Mouse (Mus musculus): ENCODE results near the gene Ell2.
A peak's percentile ranks its signal among the peaks of the same experiment; 100 is the strongest.

The Ell2 gene

GRCm38 (mm10) chr13:75766238-75766637 lies 59.7 kb downstream of the Ell2 start:
- no peak for DNase-seq (ENCODE audit: extremely low spot score, low spot score)

GRCm38 (mm10) chr13:75766967-75767366 lies 60.4 kb downstream of the Ell2 start:
- no peak for DNase-seq (ENCODE audit: extremely low spot score, low spot score)

GRCm38 (mm10) chr13:75770744-75771143 lies 64.2 kb downstream of the Ell2 start:
- no peak for DNase-seq (ENCODE audit: extremely low spot score, low spot score)

- DNase-seq (ENCODE audit: extremely low spot score, low spot score) = no peak
These were observed 64.8 kb downstream of the Ell2 start for GRCm38 (mm10) chr13:75771404-75771803.

GRCm38 (mm10) chr13:75771984-75772730 lies 65.6 kb downstream of the Ell2 start:
- no peak for DNase-seq (ENCODE audit: extremely low spot score, low spot score)

GRCm38 (mm10) chr13:75775961-75776360 lies 69.4 kb downstream of the Ell2 start:
- DNase-seq (ENCODE audit: extremely low spot score, low spot score) = no peak

- DNase-seq (ENCODE audit: extremely low spot score, low spot score) = no peak
These were observed 70.1 kb downstream of the Ell2 start for GRCm38 (mm10) chr13:75776692-75777091.

- no peak for DNase-seq (ENCODE audit: extremely low spot score, low spot score)
These were observed 71.6 kb downstream of the Ell2 start for GRCm38 (mm10) chr13:75778156-75778555.

GRCm38 (mm10) chr13:75779169-75779568 lies 72.6 kb downstream of the Ell2 start:
- DNase-seq (ENCODE audit: extremely low spot score, low spot score) = no peak

- no peak for DNase-seq (ENCODE audit: extremely low spot score, low spot score)
These were observed 73.5 kb downstream of the Ell2 start for GRCm38 (mm10) chr13:75780096-75780495.

- DNase-seq (ENCODE audit: extremely low spot score, low spot score) = no peak
These were observed 79.2 kb downstream of the Ell2 start for GRCm38 (mm10) chr13:75785726-75786125.

GRCm38 (mm10) chr13:75786264-75786663 lies 79.7 kb downstream of the Ell2 start:
- no peak for DNase-seq (ENCODE audit: extremely low spot score, low spot score)

GRCm38 (mm10) chr13:75787364-75787763 lies 80.8 kb downstream of the Ell2 start:
- DNase-seq (ENCODE audit: extremely low spot score, low spot score) = no peak

- DNase-seq (ENCODE audit: extremely low spot score, low spot score) = no peak
These were observed 81.6 kb downstream of the Ell2 start for GRCm38 (mm10) chr13:75788178-75788577.

- no peak for DNase-seq (ENCODE audit: extremely low spot score, low spot score)
These were observed 82.7 kb downstream of the Ell2 start for GRCm38 (mm10) chr13:75789061-75789834.

- no peak for DNase-seq (ENCODE audit: extremely low spot score, low spot score)
These were observed 84.1 kb downstream of the Ell2 start for GRCm38 (mm10) chr13:75790550-75791205.

GRCm38 (mm10) chr13:75793863-75794629 lies 87.5 kb downstream of the Ell2 start:
- DNase-seq (ENCODE audit: extremely low spot score, low spot score) = no peak

- DNase-seq (ENCODE audit: extremely low spot score, low spot score) = peak; percentile 92
These were observed 91.0 kb downstream of the Ell2 start for GRCm38 (mm10) chr13:75797369-75798141.

GRCm38 (mm10) chr13:75798413-75799302 lies 92.1 kb downstream of the Ell2 start:
- no peak for DNase-seq (ENCODE audit: extremely low spot score, low spot score)

- DNase-seq (ENCODE audit: extremely low spot score, low spot score) = no peak
These were observed 92.9 kb downstream of the Ell2 start for GRCm38 (mm10) chr13:75799421-75799820.

Data from neural tube, embryonic 10.5 days (tissue).